Mouse (Mus musculus) embryonic facial prominence, embryonic 11.5 days (tissue): ENCODE data around the gene Ceacam19. TPM values are rescaled to one million over a fixed set of nuclear protein-coding genes. Genes with fewer than 3 reads are reported as not detected.

Experiments
- ATAC-seq: fragments of 200-750 bp; cut with Nextera tagmentation; replicated peaks from 2 replicates; pipeline ENCODE4 v1.8.0; 2017; ENCODE audit warnings: low read depth; ENCODE audit not compliant: insufficient number of reproducible peaks, low FRiP score, low TSS enrichment
- DNase-seq: peaks from one replicate; pipeline ENCODE4 v3.0.0-alpha.2; 2015; ENCODE audit warnings: low spot score
- H3K27ac ChIP-seq: fragments of 300-500 bp; sonication (generic); replicated peaks from 2 replicates; pipeline ENCODE4 v1.5.1; 2014; ENCODE audit warnings: mild to moderate bottlenecking, low read depth, low read length, control low read depth
- H3K27me3 ChIP-seq: fragments of 300-500 bp; sonication (generic); 2 replicates; pipeline ENCODE4 v1.6.1; 2014; ENCODE audit warnings: mild to moderate bottlenecking, low read length, moderate library complexity, mixed read lengths; ENCODE audit not compliant: control insufficient read depth, insufficient read depth
- H3K36me3 ChIP-seq: fragments of 300-500 bp; sonication (generic); replicated peaks from 2 replicates; pipeline ENCODE4 v1.6.1; 2014; ENCODE audit warnings: low read depth, mild to moderate bottlenecking, low read length, moderate library complexity, mixed read lengths; ENCODE audit not compliant: control insufficient read depth, insufficient read depth
- H3K4me1 ChIP-seq: fragments of 300-500 bp; sonication (generic); 2 replicates; pipeline ENCODE4 v1.6.1; 2014; ENCODE audit warnings: low read length, mixed read lengths; ENCODE audit not compliant: control insufficient read depth, insufficient read depth
- H3K4me2 ChIP-seq: fragments of 300-500 bp; sonication (generic); 2 replicates; pipeline ENCODE4 v1.6.1; 2014; ENCODE audit warnings: low read depth, mild to moderate bottlenecking, control low read depth, low read length, moderate library complexity
- H3K4me3 ChIP-seq: fragments of 300-500 bp; sonication (generic); 2 replicates; pipeline ENCODE4 v1.5.1; 2014; ENCODE audit warnings: low read depth, low read length, control low read depth
- H3K9ac ChIP-seq: fragments of 300-500 bp; sonication (generic); replicated peaks from 2 replicates; pipeline ENCODE4 v1.6.1; 2014; ENCODE audit warnings: mild to moderate bottlenecking, control low read depth, low read length
- H3K9me3 ChIP-seq: fragments of 300-500 bp; sonication (generic); replicated peaks from 2 replicates; pipeline ENCODE4 v1.6.1; 2016; ENCODE audit warnings: mild to moderate bottlenecking, low read length, inconsistent platforms, mixed read lengths; ENCODE audit not compliant: control insufficient read depth
- WGBS: fragments of 180-500 bp; shearing (Covaris S2); extraction: QIAGEN DNeasy Blood & Tissue Kit; methylation state at CpG from one replicate; pipeline ENCODE4 v1.1.7; 2014; 5-methylcytosine and 5-hydroxymethylcytosine counted together
- polyA plus RNA-seq: library from polyadenylated mRNA; unstranded; fragments of >200 nt; fragmentation: Nextera tagmentation; extraction: Ambion mirVana; gene quantifications from 2 replicates; pipeline ENCODE4 v1.2.1, GENCODE M21; 2014

The Ceacam19 gene
- polyA plus RNA-seq, 1 experiment from 2014 or later: not detected

GRCm38 (mm10) chr7:19911695-19912524 is 24.1 kb upstream of the Ceacam19 start:
- Histone ChIP-seq H3K4me3 (no peak overlapping the region), H3K9me3 (no peaks in the 10 kb centered on the region), H3K4me1 (no peaks in the 10 kb centered on the region), H3K27ac (no peak overlapping the region), H3K27me3 (no peaks in the 10 kb centered on the region), H3K9ac (no peak overlapping the region), H3K4me2 (no peak overlapping the region), H3K36me3 (peaks cover 5% of the 10 kb centered on the region; the same call in 1 of the 2 replicates)
- WGBS: 90% methylated on average over 23 of the region's 23 CpGs
- DNase-seq: no peak
- ATAC-seq: no peak

DNA sequence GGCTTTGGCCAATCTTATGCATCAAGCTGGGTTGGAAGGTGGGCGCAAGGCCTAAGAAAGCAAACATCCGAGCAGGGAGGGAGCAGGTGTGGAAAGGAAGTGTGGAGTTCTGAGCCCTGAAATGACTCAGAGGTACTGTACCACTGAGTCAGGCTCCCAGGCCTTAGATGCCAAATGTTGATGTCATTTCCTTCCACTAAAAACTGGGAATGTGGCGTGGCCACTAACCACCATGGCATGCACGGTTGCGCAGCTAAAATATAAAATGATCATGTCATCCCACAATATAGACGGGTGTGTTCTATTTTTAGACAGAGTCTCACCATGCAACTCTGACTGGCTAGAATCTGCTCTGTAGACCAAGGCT is 23.5 kb upstream of the Ceacam19 start:
- ATAC-seq: no peak
- DNase-seq: no peak
- Histone ChIP-seq H3K9me3 (no peaks in the 10 kb centered on the region), H3K4me3 (no peak overlapping the region), H3K4me2 (no peak overlapping the region), H3K36me3 (peaks cover 5% of the 10 kb centered on the region; the same call in 1 of the 2 replicates), H3K27ac (no peak overlapping the region), H3K4me1 (no peaks in the 10 kb centered on the region), H3K9ac (no peak overlapping the region), H3K27me3 (no peaks in the 10 kb centered on the region)
- 88% methylated on average over 6 of the region's 6 CpGs for WGBS

DNA sequence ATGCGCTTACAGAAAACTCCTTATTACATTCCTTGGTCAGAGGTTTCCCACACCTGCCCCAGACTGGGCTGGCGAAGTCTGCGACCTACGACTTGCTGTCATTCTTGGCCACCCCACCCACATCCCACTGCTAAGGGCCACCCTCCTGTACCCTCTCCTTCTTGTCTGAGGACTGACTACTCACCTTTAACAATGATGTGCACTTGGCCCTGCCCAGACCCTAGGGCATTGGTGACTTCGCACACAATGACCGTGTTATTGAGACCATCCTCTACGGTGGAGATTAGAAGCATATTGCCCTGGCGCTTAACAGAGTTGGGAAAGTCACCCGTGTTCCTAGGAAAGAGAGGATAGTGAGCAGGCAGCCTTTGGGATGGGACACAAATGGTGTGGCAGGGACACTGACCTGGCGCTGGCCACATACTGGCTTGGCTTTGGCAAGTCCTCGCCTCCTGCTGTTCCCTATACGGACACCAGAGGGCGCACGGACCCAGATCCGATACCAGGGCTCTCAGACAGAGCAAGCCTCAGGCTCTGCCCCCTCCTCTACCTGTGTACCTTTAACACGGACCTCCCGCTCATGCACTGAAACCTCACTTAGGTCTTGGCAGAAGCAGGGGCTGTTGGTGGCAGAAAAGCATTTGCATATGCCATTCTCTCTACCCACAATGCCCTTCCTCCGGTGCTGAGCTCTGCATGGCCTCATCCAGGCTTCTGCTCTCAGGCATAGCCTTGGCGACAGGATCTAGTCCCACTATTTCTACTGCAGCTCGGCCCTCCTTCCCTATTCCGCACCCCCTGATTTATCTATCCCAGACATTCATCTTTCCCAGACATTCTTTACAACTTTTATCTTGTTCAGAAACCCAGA is 22.9 kb upstream of the Ceacam19 start:
- no peak overlapping the region for H3K4me2 ChIP-seq
- H3K9ac ChIP-seq: no peak overlapping the region
- 51% methylated on average over 21 of the region's 21 CpGs for whole genome bisulfite sequencing
- peaks cover 5% of the 10 kb centered on the region; the same call in 1 of the 2 replicates for H3K36me3 ChIP-seq
- no peak overlapping the region for H3K27ac ChIP-seq
- H3K4me1 ChIP-seq: no peaks in the 10 kb centered on the region
- no peaks in the 10 kb centered on the region for H3K27me3 ChIP-seq
- H3K4me3 ChIP-seq: no peak overlapping the region
- DNase-seq: peak; percentile 83
- ATAC-seq: peak; percentile 63
- H3K9me3 ChIP-seq: no peaks in the 10 kb centered on the region

DNA sequence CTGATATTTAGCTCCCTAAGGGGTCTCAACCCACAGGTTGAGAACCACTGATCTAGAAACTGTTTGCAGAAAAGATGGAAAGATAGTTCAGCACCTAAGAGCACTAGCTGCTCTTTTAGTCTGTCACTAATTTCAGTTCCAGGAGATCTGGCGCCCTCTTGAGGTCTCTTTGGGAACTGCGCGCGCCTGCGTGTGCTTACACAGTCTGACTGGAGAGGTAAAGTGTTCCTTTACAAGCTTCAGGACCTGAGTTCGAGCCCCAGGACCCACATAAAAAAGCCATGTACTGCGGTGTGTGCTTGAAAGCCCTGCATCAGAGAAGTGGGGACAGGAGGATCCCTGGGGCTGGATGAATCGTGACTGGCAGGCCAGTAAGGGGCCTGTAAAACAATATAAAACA is 2.1 kb upstream of the Ceacam19 start:
- H3K4me3 ChIP-seq: no peak overlapping the region
- no peak overlapping the region for H3K27ac ChIP-seq
- H3K4me2 ChIP-seq: no peak overlapping the region
- H3K27me3 ChIP-seq: no peaks in the 10 kb centered on the region
- ATAC-seq: no peak
- H3K4me1 ChIP-seq: no peaks in the 10 kb centered on the region
- no peak overlapping the region for H3K9ac ChIP-seq
- peak; percentile 57 for DNase-seq
- H3K9me3 ChIP-seq: no peaks in the 10 kb centered on the region
- H3K36me3 ChIP-seq: no peaks in the 10 kb centered on the region
- 50% methylated on average over 8 of the region's 8 CpGs for WGBS

DNA sequence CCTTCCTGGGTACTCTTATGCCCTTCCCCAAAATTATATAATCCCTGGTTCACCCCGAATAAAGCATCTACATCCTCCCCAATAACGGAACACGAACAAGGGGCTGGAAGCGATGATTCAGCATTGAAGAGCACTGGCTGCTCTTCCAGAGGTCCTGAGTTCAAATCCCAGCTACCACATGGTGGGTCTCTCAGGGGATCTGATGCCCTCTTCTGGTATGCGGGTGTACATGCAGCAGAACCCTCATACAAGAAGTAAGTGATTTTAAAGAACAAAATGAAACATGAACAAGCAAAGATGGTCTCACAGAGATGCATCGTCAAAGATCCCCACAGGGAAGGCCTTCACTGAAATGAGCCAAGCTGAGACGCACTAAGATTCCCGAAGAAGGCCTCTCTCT is 7.0 kb downstream of the Ceacam19 start:
- ATAC-seq (no peak), DNase-seq (no peak)
- 75% methylated on average over 8 of the region's 8 CpGs for WGBS
- H3K36me3 ChIP-seq: no peaks in the 10 kb centered on the region
- no peak overlapping the region for H3K4me3 ChIP-seq
- no peaks in the 10 kb centered on the region for H3K9me3 ChIP-seq
- H3K4me1 ChIP-seq: no peaks in the 10 kb centered on the region
- H3K4me2 ChIP-seq: no peak overlapping the region
- no peaks in the 10 kb centered on the region for H3K27me3 ChIP-seq
- H3K27ac ChIP-seq: no peak overlapping the region
- H3K9ac ChIP-seq: no peak overlapping the region

DNA sequence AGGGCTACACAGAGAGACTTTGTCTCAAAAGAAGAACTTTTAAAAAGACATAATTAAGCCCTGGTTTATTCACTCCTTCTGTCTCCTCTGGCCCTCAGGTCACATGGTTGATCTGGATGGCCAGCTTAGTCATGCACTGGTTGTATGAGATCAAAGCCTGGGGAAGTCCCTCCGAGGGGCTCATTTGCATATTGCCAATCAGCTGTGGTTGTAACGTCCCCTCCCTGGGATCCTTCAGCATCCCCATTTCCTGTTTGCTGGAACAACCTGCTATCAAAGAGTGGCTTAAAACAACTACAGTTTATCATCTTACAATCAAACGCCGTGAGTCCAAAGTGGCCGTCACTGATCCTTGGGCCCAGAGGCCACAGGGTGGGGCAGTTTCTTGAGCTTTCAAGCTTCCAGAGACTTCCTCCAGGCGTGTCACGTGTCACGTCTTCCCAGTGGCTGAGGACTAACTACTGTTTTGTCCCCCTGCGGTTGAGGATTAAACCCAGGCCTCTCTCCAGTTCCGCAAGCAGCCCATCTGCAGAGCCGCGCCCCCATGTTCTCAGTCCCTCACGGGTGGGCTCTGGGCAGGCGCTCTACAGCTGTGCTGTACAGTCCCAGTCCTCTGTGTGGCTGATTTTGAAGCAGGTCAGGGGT is 10.9 kb downstream of the Ceacam19 start:
- ATAC-seq: no peak
- Histone ChIP-seq H3K4me1 (no peaks in the 10 kb centered on the region), H3K27me3 (no peaks in the 10 kb centered on the region), H3K27ac (no peak overlapping the region), H3K4me2 (no peak overlapping the region), H3K9me3 (no peaks in the 10 kb centered on the region), H3K9ac (no peak overlapping the region), H3K36me3 (no peaks in the 10 kb centered on the region), H3K4me3 (no peak overlapping the region)
- 59% methylated on average over 14 of the region's 14 CpGs for WGBS
- DNase-seq: no peak

DNA sequence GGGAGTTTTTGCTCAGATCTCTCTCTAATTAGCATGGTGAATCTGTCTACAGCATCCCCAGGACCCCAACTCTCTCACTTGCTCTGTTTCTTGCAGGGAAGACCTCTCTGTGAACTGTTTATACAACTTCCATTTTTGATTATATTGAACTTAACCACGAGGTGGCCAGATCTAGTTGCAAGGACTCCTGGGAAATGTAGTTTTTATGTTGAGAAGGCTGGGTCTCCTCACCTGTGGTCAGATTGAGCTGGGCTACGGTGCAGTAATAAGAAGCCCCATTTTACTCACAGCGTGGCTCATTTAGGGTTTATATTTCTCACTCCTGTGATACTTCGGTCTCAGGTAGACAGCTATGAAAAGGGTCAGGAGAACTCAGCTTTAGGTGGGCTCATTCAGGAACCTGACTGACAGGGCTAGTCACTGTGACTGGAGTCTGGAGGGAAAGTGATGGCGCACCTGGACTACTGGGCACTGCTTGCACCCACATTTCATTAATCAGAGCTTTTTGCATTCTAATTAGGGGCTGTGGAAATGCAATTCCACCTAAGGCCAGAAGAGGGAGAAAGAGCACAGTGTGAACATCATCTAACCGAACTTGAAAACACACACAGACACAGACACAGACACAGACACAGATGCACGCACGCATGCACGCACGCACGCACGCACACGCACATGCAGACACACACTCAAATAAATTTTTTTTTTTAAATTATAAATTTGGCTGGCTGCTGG is 11.7 kb downstream of the Ceacam19 start:
- Histone ChIP-seq H3K27ac (no peak overlapping the region), H3K36me3 (no peaks in the 10 kb centered on the region), H3K27me3 (no peaks in the 10 kb centered on the region), H3K9ac (no peak overlapping the region), H3K4me2 (no peak overlapping the region), H3K9me3 (no peaks in the 10 kb centered on the region), H3K4me1 (no peaks in the 10 kb centered on the region), H3K4me3 (no peak overlapping the region)
- DNase-seq (peak; percentile 67), ATAC-seq (no peak)
- 48% methylated on average over 13 of the region's 13 CpGs for WGBS
